Mouse (Mus musculus) Patski (cell line): ENCODE results near the gene Apaf1. TPM values are rescaled to one million over a fixed set of nuclear protein-coding genes. Genes with fewer than 3 reads are reported as not detected.
A peak's percentile ranks its signal among the peaks of the same experiment; 100 is the strongest.

Experiments
- ATAC-seq: fragments of 100-300 bp; one replicate; pipeline ENCODE4 v1.8.0; 2021
- CTCF ChIA-PET: fragments of 350-600 bp; sonication (Branson Sonifier 250); formaldehyde crosslinking; loops from one replicate; lab custom pipeline; 2022; ENCODE audit warnings: inconsistent platforms; lab: Charles Lee
- POLR2A ChIA-PET: fragments of 350-600 bp; sonication (Branson Sonifier 250); formaldehyde crosslinking; loops from one replicate; lab custom pipeline; 2022; ENCODE audit warnings: antibody characterized with exemption, inconsistent platforms; lab: Charles Lee
- DNase-seq: peaks from one replicate; pipeline ENCODE4 v3.0.0-alpha.2; 2011; ENCODE audit warnings: low read depth, low spot score
- H3K27me3 ChIP-seq: fragments of 371-371 bp; one replicate; pipeline ENCODE4 v1.5.1; 2021
- CTCF ChIP-seq: fragments of 100-300 bp; IDR thresholded peaks from one replicate; pipeline ENCODE4 v1.5.1; 2021
- in situ Hi-C: fragments of 300-500 bp; cut with MboI; formaldehyde crosslinking; loops from 3 replicates; pipeline ENCODE4 v1.11.1; 2018; ENCODE audit warnings: low pct_unique_long_range_greater_than_20kb, mixed read lengths
- polyA plus RNA-seq: library from polyadenylated mRNA; unstranded; gene quantifications from one replicate; pipeline ENCODE4 v1.2.3, GENCODE M21; 2021

Gene Apaf1
- polyA plus RNA-seq: 11.2 TPM

DNA sequence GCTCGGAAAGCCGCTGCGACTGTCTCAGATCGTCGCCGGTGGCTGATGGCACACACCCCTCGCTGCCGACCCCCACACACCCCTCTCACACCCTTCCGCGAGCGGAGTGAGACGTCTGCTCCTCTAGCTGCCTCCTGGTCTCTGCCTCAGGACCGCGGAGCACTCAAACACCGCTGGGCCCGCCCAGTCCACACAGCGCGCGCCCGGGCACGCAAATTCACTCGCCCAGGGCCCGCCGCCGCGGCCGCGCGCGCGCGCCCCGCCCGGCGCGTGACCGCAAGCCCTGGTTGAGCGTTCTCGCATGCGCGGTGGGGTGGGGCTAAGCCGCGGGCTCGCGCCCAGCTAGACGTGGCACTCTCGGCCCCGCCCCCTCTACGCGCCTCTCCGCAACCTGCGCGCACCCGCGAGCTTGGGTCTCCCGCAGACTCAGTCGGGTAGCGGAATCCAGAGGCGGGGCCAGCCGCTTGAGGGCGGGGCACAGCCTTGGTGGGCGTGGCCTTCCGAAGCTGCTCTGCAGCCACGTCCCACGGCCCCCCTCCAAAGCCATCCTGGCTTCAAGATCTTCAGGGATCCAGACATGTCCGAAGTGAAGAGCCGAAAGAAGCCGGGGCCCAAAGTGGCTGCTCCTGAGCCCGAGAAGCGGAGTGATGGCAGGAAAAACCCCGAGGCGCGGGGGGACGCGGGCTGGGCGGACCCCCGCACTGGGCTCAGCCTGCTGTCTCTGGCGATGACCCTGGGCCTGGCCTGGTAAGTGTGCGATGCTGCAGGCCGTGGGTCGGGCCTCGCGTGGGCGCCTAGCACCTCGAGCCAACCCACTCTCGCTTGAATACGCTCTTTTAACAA lies at the start of gene Apaf1, which contains the start of gene Ikbip:
Apaf1 (minus strand) TSS at position 221 of the 843 bp plus-strand sequence.
Ikbip (plus strand) TSS at position 391 of the 843 bp plus-strand sequence.
- DNase-seq (peak; percentile 86), ATAC-seq (peak; percentile 89)
- CTCF ChIA-PET: interaction anchor here (0.9 to 1.5 kb wide), 4 partner anchors 20 to 161 kb away, joined by 3 read pairs; no protein-coding TSS in a partner anchor
- POLR2A ChIA-PET: interaction anchor here (1.1 to 1.2 kb wide), 2 partner anchors 10 to 71 kb away, joined by 3 read pairs; no protein-coding TSS in a partner anchor
- no peak for TF ChIP-seq CTCF
- in situ Hi-C loops: loop anchor here (5.0 kb wide), 1 partner anchor 60 kb away; no protein-coding TSS in a partner anchor
- no peaks in the 10 kb centered on the region for H3K27me3 ChIP-seq

DNA sequence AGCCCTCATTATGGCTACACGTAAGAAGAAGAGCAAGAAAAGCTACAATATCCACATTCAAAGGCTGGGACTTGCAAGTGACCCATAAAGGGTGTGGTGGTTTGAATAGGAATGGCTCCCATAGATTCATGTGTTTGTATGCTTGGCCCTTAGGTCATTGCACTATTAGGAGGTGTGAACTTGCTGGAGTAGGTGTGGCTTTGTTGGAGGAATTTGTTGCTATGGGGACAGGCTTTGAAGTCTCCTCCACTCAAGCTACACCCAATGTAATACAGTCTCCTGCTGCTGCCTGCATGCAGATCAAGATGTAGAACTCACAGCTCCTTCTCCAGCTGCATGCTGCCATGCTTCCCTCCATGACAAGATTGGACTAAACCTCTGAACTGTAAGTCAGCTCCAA lies 49.0 kb upstream of the Apaf1 start:
- in situ Hi-C loops: no loop called here
- CTCF ChIA-PET: interaction anchor here (0.6 to 1.4 kb wide), 4 partner anchors 10 to 59 kb away, joined by 3 to 6 read pairs (median 3); no protein-coding TSS in a partner anchor
- no peaks in the 10 kb centered on the region for H3K27me3 ChIP-seq

DNA sequence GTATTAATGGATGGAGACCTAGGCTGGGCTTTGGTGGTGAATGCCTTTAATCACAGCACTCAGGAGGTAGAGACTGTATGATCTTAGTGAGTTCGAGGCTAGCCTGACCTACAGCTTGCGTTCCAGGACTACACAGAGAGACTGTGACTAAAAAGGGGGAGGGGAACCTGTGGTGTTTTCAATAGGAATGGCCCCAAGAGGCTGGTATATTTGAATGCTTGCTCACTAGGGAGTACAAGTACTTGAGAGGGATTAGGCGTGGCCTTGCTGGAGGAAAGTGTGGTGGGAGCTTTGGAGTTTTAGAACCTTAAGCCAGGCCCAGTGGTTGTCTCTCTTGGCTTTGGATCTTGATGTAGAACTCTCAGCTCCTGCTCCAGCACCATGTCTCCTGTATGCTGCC lies 48.2 kb upstream of the Apaf1 start:
- ATAC-seq (no peak), DNase-seq (no peak)
- POLR2A ChIA-PET: no interaction called here
- CTCF ChIA-PET: interaction anchor here (1.2 kb wide), 1 partner anchor 11 kb away, joined by 6 read pairs; no protein-coding TSS in a partner anchor
- in situ Hi-C loops: no loop called here
- no peak for TF ChIP-seq CTCF
- H3K27me3 ChIP-seq: no peaks in the 10 kb centered on the region

More for the DNA sequence above, 49.0 kb upstream of the Apaf1 start:
- DNase-seq (no peak), ATAC-seq (no peak)
- POLR2A ChIA-PET: interaction anchor here (1.4 kb wide), 1 partner anchor 9 kb away, joined by 3 read pairs; no protein-coding TSS in a partner anchor
- no peak for TF ChIP-seq CTCF

DNA sequence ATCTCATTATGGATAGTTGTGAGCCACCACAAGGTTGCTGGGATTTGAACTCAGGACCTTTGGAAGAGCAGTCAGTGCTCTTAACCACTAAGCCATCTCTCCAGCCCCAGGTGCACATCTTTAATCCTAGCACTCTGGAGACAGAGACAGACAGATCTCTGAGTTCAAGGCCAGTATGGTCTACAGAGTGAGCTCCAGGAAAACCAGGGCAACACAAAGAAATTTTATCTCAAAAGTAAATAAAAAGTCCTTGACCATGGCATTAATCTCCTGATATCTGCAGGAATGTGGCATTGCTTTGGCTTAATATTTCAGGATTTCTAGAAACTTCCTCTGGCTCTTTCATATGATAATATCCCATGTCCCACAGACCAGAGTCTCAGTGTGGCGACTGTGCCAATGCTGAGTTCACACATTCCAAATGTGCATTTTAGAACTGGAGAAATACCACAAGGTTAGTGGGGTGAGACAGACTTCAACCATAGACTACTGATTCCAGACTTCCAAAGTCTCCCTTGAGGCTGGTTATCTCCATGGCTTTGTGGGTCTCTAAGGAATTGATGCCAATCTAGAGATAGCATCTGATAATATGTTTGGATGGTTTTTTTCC lies 46.1 kb upstream of the Apaf1 start:
- no peak for TF ChIP-seq CTCF
- POLR2A ChIA-PET: interaction anchor here (0.6 kb wide), 1 partner anchor 1619 kb away, joined by 3 read pairs; no protein-coding TSS in a partner anchor
- in situ Hi-C loops: no loop called here
- peak; percentile 95 for ATAC-seq
- CTCF ChIA-PET: no interaction called here
- no peaks in the 10 kb centered on the region for H3K27me3 ChIP-seq
- peak; percentile 59 for DNase-seq

DNA sequence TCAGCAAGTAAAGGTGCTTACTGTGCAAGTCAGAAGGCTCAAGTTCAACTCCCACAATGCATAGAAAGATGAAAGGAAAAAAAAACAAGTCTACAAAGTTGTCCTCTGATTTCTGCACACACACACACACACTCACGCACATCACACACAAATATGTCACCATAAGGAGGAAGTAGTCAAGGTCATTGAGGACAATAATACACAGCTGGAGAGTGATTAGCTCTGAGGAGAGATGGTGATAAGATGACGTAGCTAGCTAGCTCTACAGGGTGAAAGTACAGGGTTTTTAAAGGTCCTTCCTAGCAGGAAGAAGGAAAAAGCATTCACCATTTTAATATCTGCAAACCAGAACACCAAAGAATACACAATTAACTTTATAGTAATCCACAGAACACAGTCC lies 44.8 kb upstream of the Apaf1 start:
- CTCF ChIA-PET: no interaction called here
- TF ChIP-seq CTCF: no peak
- DNase-seq (no peak), ATAC-seq (no peak)
- no peaks in the 10 kb centered on the region for H3K27me3 ChIP-seq
- in situ Hi-C loops: no loop called here
- POLR2A ChIA-PET: no interaction called here

DNA sequence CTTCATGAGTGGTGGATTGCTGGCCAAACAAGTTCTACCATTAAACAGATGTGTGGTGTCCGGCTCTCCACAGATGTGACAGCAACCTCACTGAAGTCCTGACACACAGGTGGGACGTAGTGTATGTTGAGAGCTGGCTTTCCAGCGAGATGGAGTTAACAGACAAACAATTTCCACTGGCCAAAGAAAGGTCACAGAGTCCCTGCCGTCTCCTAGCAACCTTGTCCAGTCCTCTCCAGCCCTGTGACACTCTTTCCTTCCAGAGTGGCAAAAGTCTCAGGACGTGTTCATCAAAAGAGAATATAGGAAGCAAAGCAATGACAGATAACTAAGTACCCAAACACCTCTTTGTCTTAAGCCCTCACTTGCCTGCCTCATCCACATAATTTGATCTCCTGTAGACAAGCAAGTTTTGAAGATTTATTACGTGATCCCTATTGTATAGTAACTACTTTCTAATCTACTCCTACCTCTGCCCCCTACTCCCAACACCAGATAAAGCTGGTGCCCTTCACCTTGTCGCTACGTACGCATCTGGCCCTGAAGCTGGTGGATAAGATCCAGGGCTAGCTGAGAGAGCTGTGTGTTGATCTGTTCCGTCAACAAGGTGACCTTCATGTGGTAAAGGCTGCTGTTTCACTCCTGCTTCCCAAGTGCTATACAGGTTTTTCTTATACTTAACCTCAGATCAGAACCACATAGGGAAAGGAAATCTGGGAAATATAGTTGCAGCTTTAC lies 44.2 kb upstream of the Apaf1 start:
- H3K27me3 ChIP-seq: no peaks in the 10 kb centered on the region
- no peak for TF ChIP-seq CTCF
- no peak for ATAC-seq
- ChIA-PET CTCF (no interaction called here), POLR2A (no interaction called here)
- in situ Hi-C loops: no loop called here
- DNase-seq: no peak

DNA sequence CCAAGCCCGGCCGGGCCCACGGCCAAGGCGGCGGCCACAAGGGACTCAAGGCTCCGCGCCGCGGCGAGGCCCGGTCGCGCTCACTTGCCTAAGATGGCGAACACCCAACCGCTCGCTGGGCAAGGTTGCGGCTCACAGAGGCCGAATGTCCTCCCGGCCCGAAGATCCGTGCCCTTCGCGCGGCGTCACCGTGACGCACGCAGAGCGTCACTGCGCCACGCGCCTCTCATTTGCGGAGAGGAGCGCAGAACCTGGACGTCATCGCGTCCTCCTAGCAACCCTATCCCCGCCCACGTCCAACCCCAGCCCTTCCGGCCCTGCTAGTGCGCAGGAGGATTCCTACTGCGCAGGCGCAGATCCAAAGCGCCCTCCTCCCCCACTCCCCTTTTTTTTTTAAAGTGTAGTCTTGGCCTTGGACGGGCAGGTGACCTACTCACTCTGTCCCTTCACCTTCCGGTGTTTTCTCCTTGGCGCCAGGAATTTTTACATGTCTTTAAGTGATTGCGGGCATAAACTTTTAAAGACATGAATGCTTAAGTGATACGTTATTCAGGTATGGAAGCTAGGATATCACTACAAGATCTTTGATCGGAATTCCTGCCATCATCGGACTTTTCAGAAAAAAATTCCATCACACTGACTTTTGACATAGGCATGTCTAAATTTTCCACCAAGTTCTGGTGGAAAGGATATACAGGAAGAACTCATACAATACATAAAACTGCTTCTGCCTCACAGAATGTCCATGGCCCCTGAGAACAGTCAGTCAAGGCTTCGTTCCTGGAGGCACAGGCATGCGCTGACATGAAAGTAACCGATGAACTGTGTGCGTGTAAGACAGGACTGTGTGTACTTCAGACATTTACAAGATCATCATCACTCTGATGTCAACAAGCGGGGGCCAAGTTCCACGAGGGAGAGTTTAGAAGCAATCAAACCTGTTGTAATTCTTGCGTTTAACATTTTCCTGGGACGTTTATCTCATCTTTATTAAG lies 41.6 kb upstream of the Apaf1 start, which contains the start of gene Slc25a3:
Slc25a3 (minus strand) TSS at position 232 of the 995 bp plus-strand sequence.
- ChIA-PET CTCF (interaction anchor here (1.1 to 2.2 kb wide), 2 partner anchors 12 to 33 kb away, joined by 4 to 5 read pairs; no protein-coding TSS in a partner anchor), POLR2A (interaction anchor here (0.6 to 0.9 kb wide), 4 partner anchors 10 to 382 kb away, joined by 3 to 4 read pairs (median 3); no protein-coding TSS in a partner anchor)
- TF ChIP-seq CTCF: no peak
- in situ Hi-C loops: no loop called here
- no peaks in the 10 kb centered on the region for H3K27me3 ChIP-seq
- ATAC-seq (peak; percentile 93), DNase-seq (peak; percentile 92)

DNA sequence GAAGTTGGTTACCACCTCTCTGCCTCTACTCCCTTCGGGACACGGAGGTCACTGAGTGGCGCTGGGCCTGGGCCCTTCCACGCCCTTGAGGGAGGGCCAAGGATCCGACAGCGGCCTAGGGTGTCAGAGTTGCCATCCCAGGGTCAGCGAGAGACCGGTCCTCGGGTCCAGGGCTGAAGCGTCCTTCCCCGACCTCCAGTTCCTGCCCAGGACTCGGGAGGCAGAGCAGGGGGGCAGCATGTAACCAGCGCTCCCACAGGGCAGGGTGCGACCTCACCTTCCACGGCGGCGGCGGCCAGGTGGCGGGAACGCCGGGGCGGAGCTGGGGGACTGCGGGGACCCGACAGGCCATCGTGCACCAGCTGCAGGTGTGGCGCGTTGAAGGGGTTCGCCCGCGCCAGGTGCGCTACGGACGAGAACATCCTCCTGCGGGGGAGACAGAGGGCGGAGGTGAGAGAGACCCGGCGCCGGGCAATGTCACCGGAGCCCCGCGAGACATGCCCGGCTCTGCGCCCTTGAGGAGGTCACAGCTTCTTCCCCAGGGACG lies 40.8 kb upstream of the Apaf1 start:
- H3K27me3 ChIP-seq: no peaks in the 10 kb centered on the region
- POLR2A ChIA-PET: interaction anchor here (0.6 to 1.3 kb wide), 6 partner anchors 9 to 383 kb away, joined by 3 to 4 read pairs (median 3); no protein-coding TSS in a partner anchor
- in situ Hi-C loops: no loop called here
- TF ChIP-seq CTCF: no peak
- DNase-seq: no peak
- ATAC-seq: peak; percentile 45
- CTCF ChIA-PET: interaction anchor here (1.1 to 2.3 kb wide), 3 partner anchors 11 to 34 kb away, joined by 4 to 5 read pairs (median 5); no protein-coding TSS in a partner anchor
